Comparison of ENCODE assay signal across 9 mouse cellular contexts in genomic region chr5:114356936-114357751, GRCm38 (mm10). TPM values are rescaled to one million over a fixed set of nuclear protein-coding genes. Genes with fewer than 3 reads are reported as not detected.
A peak's percentile ranks its signal among the peaks of the same experiment; 100 is the strongest.
DNase-seq lines count a peak whose midpoint lies in the region; ATAC-seq and TF ChIP-seq lines count a peak whose summit lies in the region.
"Had no signal": no experiment of that assay in that cellular context is flagged by ENCODE, and none has a peak within 500 bp of the region (broad histone marks: within the 10 kb centered on the region; RNA-seq: fewer than 3 reads in every experiment).

No protein-coding gene starts in this region.

- no peak overlapping the region for H3K9ac ChIP-seq in forebrain, postnatal 0 days

- 44% methylated on average over 23 of the region's 23 CpGs for WGBS in forebrain, postnatal 0 days

- H3K27me3 ChIP-seq in forebrain, postnatal 0 days (ENCODE audit: insufficient read depth, low read length) = no peaks in the 10 kb centered on the region
- H3K27me3 ChIP-seq: CH12.LX had no signal

- no peak overlapping the region for H3K4me3 ChIP-seq in forebrain, postnatal 0 days (ENCODE audit: low read depth, low read length)

- H3K4me1 ChIP-seq in forebrain, postnatal 0 days (ENCODE audit: insufficient read depth) = no peaks in the 10 kb centered on the region

- intact Hi-C loops in gastrocnemius, postnatal 14 days (cut with DNase I; ENCODE audit: low total_unique reads) = no loop called here

- peaks cover 11% of the 10 kb centered on the region; the same call in 1 of the 2 replicates for H3K36me3 ChIP-seq in forebrain, postnatal 0 days (ENCODE audit: insufficient read depth)

- TF ChIP-seq CTCF in forebrain, postnatal 0 days (IDR thresholded peaks at IDR 0.05; ENCODE audit: low read depth) = no peak

- H3K9me3 ChIP-seq in forebrain, postnatal 0 days (ENCODE audit: low read length) = no peaks in the 10 kb centered on the region

- H3K27ac ChIP-seq in forebrain, postnatal 0 days (ENCODE audit: low read depth, low read length) = peak overlapping the region; percentile 47; the same call in 1 of the 2 replicates

- H3K4me2 ChIP-seq in forebrain, postnatal 0 days (ENCODE audit: low read depth) = no peak overlapping the region

- peak; percentile 47 for DNase-seq in gastrocnemius, postnatal 14 days
- no peak for DNase-seq in gastrocnemius, postnatal 4 days (ENCODE audit: low spot score in 2 of 2)
- peak; percentile 88 for DNase-seq in NIH3T3 (ENCODE audit: low read depth)
- DNase-seq in forebrain, postnatal 0 days = peak; percentile 67
- peak; percentile 59 to 82 for DNase-seq in layer of hippocampus, adult 18-20 months (ENCODE audit: low spot score in 2 of 2)
- no peak for DNase-seq in adrenal gland, postnatal 10 days
- no peak for DNase-seq in adrenal gland, postnatal 36 days

- ATAC-seq in forebrain, postnatal 0 days = peak; percentile 67
- ATAC-seq in megakaryocyte progenitor cell, adult 5-6 weeks (replicated peaks; ENCODE audit: poor library complexity) = peak; percentile 30

RNA-seq across cellular contexts. Expression of gene Kctd10, which starts 23.2 kb away (rescaled TPM):
- 10 to 100 TPM; 24.2 to 25.0 TPM for total RNA-seq in gastrocnemius, postnatal 14 days (2021)
- 10 to 100 TPM; 38.0 to 40.7 TPM for total RNA-seq in gastrocnemius, postnatal 4 days (2021)
- 61.6 and 63.0 TPM in 2 replicates for total RNA-seq in forebrain, postnatal 0 days (2014; rRNA removed)
- polyA plus RNA-seq in forebrain, postnatal 0 days (2015; fragmentation: Nextera tagmentation; extraction: Ambion mirVana) = 69.7 and 74.1 TPM in 2 replicates
- 10 to 100 TPM; 56.9 to 57.8 TPM for total RNA-seq in layer of hippocampus, adult 18-20 months (2021)
- total RNA-seq in megakaryocyte progenitor cell, adult 5-6 weeks (2015) = 17.8 and 19.8 TPM in 2 replicates
- total RNA-seq in megakaryocyte progenitor cell, adult 5-6 weeks (2017) = 35.8 and 38.6 TPM in 2 replicates
- total RNA-seq in adrenal gland, postnatal 10 days (2021) = 10 to 100 TPM; 63.5 to 69.7 TPM
- total RNA-seq in adrenal gland, postnatal 36 days (2021) = 10 to 100 TPM; 62.7 to 71.9 TPM

RNA-seq across cellular contexts. Expression of gene Ube3b, which starts 23.3 kb away (rescaled TPM):
- 10 to 100 TPM; 64.7 to 67.5 TPM for total RNA-seq in gastrocnemius, postnatal 14 days (2021)
- 10 to 100 TPM; 54.2 to 59.3 TPM for total RNA-seq in gastrocnemius, postnatal 4 days (2021)
- 45.1 and 46.8 TPM in 2 replicates for total RNA-seq in forebrain, postnatal 0 days (2014; rRNA removed)
- 31.0 and 35.2 TPM in 2 replicates for polyA plus RNA-seq in forebrain, postnatal 0 days (2015; fragmentation: Nextera tagmentation; extraction: Ambion mirVana)
- total RNA-seq in layer of hippocampus, adult 18-20 months (2021) = 10 to 100 TPM; 76.2 to 79.2 TPM
- 26.5 and 26.6 TPM in 2 replicates for total RNA-seq in megakaryocyte progenitor cell, adult 5-6 weeks (2015)
- total RNA-seq in megakaryocyte progenitor cell, adult 5-6 weeks (2017) = 16.7 and 18.5 TPM in 2 replicates
- total RNA-seq in adrenal gland, postnatal 10 days (2021) = 10 to 100 TPM; 65.9 to 79.5 TPM
- 10 to 100 TPM; 60.3 to 79.0 TPM for total RNA-seq in adrenal gland, postnatal 36 days (2021)

Comparison
In these comparisons a context has a peak if more than half of its experiments do, and no peak if none do; other contexts are left out.
1. DNase-seq: peak in gastrocnemius, postnatal 14 days (single experiment), NIH3T3 (single experiment), forebrain, postnatal 0 days (single experiment) and layer of hippocampus, adult 18-20 months (2 of 2); none in gastrocnemius, postnatal 4 days (0 of 2), adrenal gland, postnatal 10 days (single experiment) and adrenal gland, postnatal 36 days (0 of 2).